In genomic region chr9:65890143-65890628, GRCm38 (mm10) we compare ENCODE assay signal across 8 mouse cellular contexts. TPM values are rescaled to one million over a fixed set of nuclear protein-coding genes. Genes with fewer than 3 reads are reported as not detected.
A peak's percentile ranks its signal among the peaks of the same experiment; 100 is the strongest.
DNase-seq lines count a peak whose midpoint lies in the region; ATAC-seq lines count a peak whose summit lies in the region.

TSS of gene Pclaf (plus strand) at chr9:65890237.

- ATAC-seq in erythroblast, adult 5-6 weeks (replicated peaks; ENCODE audit: low FRiP score, poor library complexity, severe bottlenecking), result peak; percentile 93
- ATAC-seq in heart, embryonic 11.5 days (replicated peaks; ENCODE audit: insufficient number of reproducible peaks, low FRiP score, low TSS enrichment), result peak; percentile 87
- peak; percentile 96 for ATAC-seq in kidney, embryonic 16.5 days (ENCODE audit: low FRiP score, low TSS enrichment)
- peak; percentile 97 for ATAC-seq in liver, embryonic 16.5 days (ENCODE audit: low read depth)
- ATAC-seq in neural tube, embryonic 12.5 days (ENCODE audit: low FRiP score, low read depth), result peak; percentile 90

- H3K4me1 ChIP-seq in heart, embryonic 11.5 days (ENCODE audit: control insufficient read depth, insufficient read depth, low read length), result peaks cover 10% of the 10 kb centered on the region
- peaks cover 17% of the 10 kb centered on the region for H3K4me1 ChIP-seq in kidney, embryonic 16.5 days (ENCODE audit: insufficient read depth, low read length)
- H3K4me1 ChIP-seq in liver, embryonic 16.5 days (ENCODE audit: control insufficient read depth, low read depth, low read length), result peaks cover 7% of the 10 kb centered on the region
- peaks cover 11% of the 10 kb centered on the region for H3K4me1 ChIP-seq in neural tube, embryonic 12.5 days

- H3K36me3 ChIP-seq in heart, embryonic 11.5 days (ENCODE audit: control insufficient read depth, insufficient read depth, low read length), result peaks cover 12% of the 10 kb centered on the region; the same call in 1 of the 2 replicates
- H3K36me3 ChIP-seq in kidney, embryonic 16.5 days (ENCODE audit: insufficient read depth, low read length), result peaks cover 17% of the 10 kb centered on the region
- H3K36me3 ChIP-seq in liver, embryonic 16.5 days (ENCODE audit: control insufficient read depth, insufficient read depth), result peaks cover 19% of the 10 kb centered on the region
- H3K36me3 ChIP-seq in neural tube, embryonic 12.5 days, result peaks cover 12% of the 10 kb centered on the region

- no peaks in the 10 kb centered on the region for H3K9me3 ChIP-seq in heart, embryonic 11.5 days (replicated peaks; ENCODE audit: control insufficient read depth, low read length)
- H3K9me3 ChIP-seq in kidney, embryonic 16.5 days (ENCODE audit: low read length), result no peaks in the 10 kb centered on the region
- H3K9me3 ChIP-seq in liver, embryonic 16.5 days (replicated peaks; ENCODE audit: control insufficient read depth, low read length), result no peaks in the 10 kb centered on the region
- H3K9me3 ChIP-seq in neural tube, embryonic 12.5 days, result no peaks in the 10 kb centered on the region

- 0 out of 2 replicates have a peak within 1 kb of the TSS, but pooled peaks have one; percentile 50 for H3K27ac ChIP-seq in heart, embryonic 11.5 days (ENCODE audit: low read depth, low read length)
- H3K27ac ChIP-seq in kidney, embryonic 16.5 days (ENCODE audit: low read length), result peak within 1 kb of the TSS; percentile 72
- peak within 1 kb of the TSS; percentile 36 for H3K27ac ChIP-seq in liver, embryonic 16.5 days (ENCODE audit: low read length)
- no peak within 1 kb of the TSS for H3K27ac ChIP-seq in neural tube, embryonic 12.5 days

- peak; percentile 42 for DNase-seq in left cerebral cortex, adult 18-20 months (ENCODE audit: low spot score in 2 of 2)
- DNase-seq in left cerebral cortex, adult 11 months (ENCODE audit: low spot score), result no peak
- peak; percentile 52 for DNase-seq in telencephalon, adult 2 months (ENCODE audit: low read depth, low spot score)

- peak within 1 kb of the TSS; percentile 77 for H3K4me3 ChIP-seq in heart, embryonic 11.5 days (ENCODE audit: low read depth, low read length)
- H3K4me3 ChIP-seq in kidney, embryonic 16.5 days (ENCODE audit: low read length), result peak within 1 kb of the TSS; percentile 82
- H3K4me3 ChIP-seq in liver, embryonic 16.5 days (ENCODE audit: low read depth, low read length), result peak within 1 kb of the TSS; percentile 90
- H3K4me3 ChIP-seq in neural tube, embryonic 12.5 days, result peak within 1 kb of the TSS; percentile 49

- no peaks in the 10 kb centered on the region for H3K27me3 ChIP-seq in heart, embryonic 11.5 days (ENCODE audit: control insufficient read depth, insufficient read depth, low read length)
- no peaks in the 10 kb centered on the region for H3K27me3 ChIP-seq in kidney, embryonic 16.5 days (ENCODE audit: insufficient read depth, low read length)
- H3K27me3 ChIP-seq in liver, embryonic 16.5 days (ENCODE audit: control insufficient read depth, insufficient read depth, low read depth, low read length), result no peaks in the 10 kb centered on the region
- no peaks in the 10 kb centered on the region for H3K27me3 ChIP-seq in neural tube, embryonic 12.5 days (replicated peaks)

- peak within 1 kb of the TSS; percentile 89 for H3K9ac ChIP-seq in heart, embryonic 11.5 days (ENCODE audit: low read depth, low read length)
- H3K9ac ChIP-seq in kidney, embryonic 16.5 days (replicated peaks; ENCODE audit: low read length), result peak within 1 kb of the TSS; percentile 86
- peak within 1 kb of the TSS; percentile 86 for H3K9ac ChIP-seq in liver, embryonic 16.5 days (ENCODE audit: low read depth, low read length)
- peak within 1 kb of the TSS; percentile 49 for H3K9ac ChIP-seq in neural tube, embryonic 12.5 days

- H3K4me2 ChIP-seq in heart, embryonic 11.5 days, result peak within 1 kb of the TSS; percentile 89
- peak within 1 kb of the TSS; percentile 83 for H3K4me2 ChIP-seq in kidney, embryonic 16.5 days (replicated peaks; ENCODE audit: low read depth, low read length)
- peak within 1 kb of the TSS; percentile 85 for H3K4me2 ChIP-seq in liver, embryonic 16.5 days (ENCODE audit: low read depth, low read length)
- H3K4me2 ChIP-seq in neural tube, embryonic 12.5 days (replicated peaks), result peak within 1 kb of the TSS; percentile 80

- under 1% methylated on average over 21 of the region's 21 CpGs for WGBS in heart, embryonic 11.5 days (ENCODE audit: insufficient replicate concordance)
- 0% methylated on average over 21 of the region's 21 CpGs for WGBS in kidney, embryonic 16.5 days
- 0% methylated on average over 21 of the region's 21 CpGs for WGBS in liver, embryonic 16.5 days (ENCODE audit: insufficient replicate concordance)
- under 1% methylated on average over 21 of the region's 21 CpGs for WGBS in neural tube, embryonic 12.5 days

RNA-seq across cellular contexts. Expression of gene Pclaf, which starts in this region (rescaled TPM):
- total RNA-seq in left cerebral cortex, adult 18-20 months (2021), result under 1 TPM in 1 of 2 experiments, not detected in 1; 0.28 TPM
- total RNA-seq in erythroblast, adult 5-6 weeks (2015; ENCODE audit: low replicate concordance), result 21.7 and 24.9 TPM in 2 replicates
- total RNA-seq in erythroblast, adult 5-6 weeks (2017; ENCODE audit: low replicate concordance), result 51.6 and 90.7 TPM in 2 replicates
- polyA plus RNA-seq in heart, embryonic 11.5 days (2014; fragmentation: Nextera tagmentation; extraction: Ambion mirVana), result 122 and 130 TPM in 2 replicates
- polyA plus RNA-seq in kidney, embryonic 16.5 days (2015; fragmentation: Nextera tagmentation; extraction: Ambion mirVana), result 181 and 207 TPM in 2 replicates
- 68.3 and 78.4 TPM in 2 replicates for polyA plus RNA-seq in liver, embryonic 16.5 days (2015; fragmentation: Nextera tagmentation; extraction: Ambion mirVana)
- polyA plus RNA-seq in neural tube, embryonic 12.5 days (2016; fragmentation: Nextera tagmentation; extraction: Ambion mirVana), result 125 and 146 TPM in 2 replicates

Comparison
In these comparisons a context has a peak if more than half of its experiments do, and no peak if none do; other contexts are left out.
1. RNA of gene Pclaf (total RNA-seq): 21.7 to 90.7 TPM in erythroblast, adult 5-6 weeks; 0.28 TPM in left cerebral cortex, adult 18-20 months; every median in the first group is over 10 times any median in the second.
2. Peak in DNase-seq in left cerebral cortex, adult 18-20 months; RNA of the gene not detected or under 1 TPM.
3. Peak in every context shown above with its lines, with median percentiles within 50 percentile points of each other: ATAC-seq, H3K4me2 ChIP-seq, H3K4me3 ChIP-seq and H3K9ac ChIP-seq.